Mouse (Mus musculus) lung, adult 18-20 months (tissue): Measurements from ENCODE around the gene Hspb2.

Experiments
- DNase-seq, 2 experiments: peaks; one replicate each; pipeline ENCODE4 v3.0.0; 2022; ENCODE audit warnings: mixed read lengths in 2 of 2

The Hspb2 gene

DNA sequence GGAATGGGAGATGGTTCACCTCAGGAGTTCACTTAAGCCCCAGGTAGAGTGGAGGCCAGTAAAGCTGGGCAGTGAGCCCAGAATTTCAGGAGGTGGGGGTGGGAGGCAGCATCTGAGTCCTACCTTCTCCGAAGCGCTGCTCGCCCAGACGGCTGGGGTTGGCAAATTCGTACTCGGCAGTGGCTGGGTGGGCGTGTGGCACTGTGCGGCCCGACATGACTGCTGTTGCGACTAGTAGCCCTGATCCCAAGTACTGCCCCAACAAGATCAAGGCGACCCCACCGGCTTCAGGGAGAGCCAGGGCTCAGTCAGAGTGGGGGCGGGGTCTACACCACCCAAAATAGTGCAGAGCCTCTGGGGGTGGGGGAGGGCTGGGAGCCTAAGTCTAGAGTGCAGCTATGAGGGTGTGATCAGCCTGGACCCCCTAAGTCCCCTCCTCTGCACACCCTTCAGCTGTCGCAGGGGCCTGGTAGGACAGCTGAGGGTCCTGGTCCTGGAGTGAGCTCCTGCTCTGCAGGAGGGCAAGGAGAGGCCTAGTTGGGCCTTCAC, at the start of gene Hspb2:
TSS of gene Hspb2 (minus strand) at position 301 of the 549 bp plus-strand sequence.
- DNase-seq, result peak; percentile 22 to 52

DNA sequence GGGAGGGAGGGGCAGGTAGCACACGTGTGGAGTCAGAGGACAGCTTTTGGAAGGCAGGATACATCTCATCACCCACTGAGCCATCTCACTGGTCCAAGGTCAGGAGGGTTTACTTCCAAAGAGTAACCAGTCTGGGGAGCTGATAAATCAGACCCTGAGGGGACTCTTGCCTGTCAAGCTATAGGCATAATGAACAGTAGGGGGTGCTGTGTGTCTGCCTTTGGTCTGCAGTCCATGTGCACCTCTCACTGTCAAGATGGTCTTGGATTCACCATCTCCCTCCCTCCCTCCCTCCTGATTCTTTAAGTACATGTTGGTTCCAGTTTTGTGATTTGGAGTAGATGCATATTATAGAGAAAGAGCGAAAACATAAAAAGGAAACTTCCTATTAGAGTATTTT, 48.8 kb upstream of the Hspb2 start:
- peak; percentile 26 to 57 for DNase-seq

DNA sequence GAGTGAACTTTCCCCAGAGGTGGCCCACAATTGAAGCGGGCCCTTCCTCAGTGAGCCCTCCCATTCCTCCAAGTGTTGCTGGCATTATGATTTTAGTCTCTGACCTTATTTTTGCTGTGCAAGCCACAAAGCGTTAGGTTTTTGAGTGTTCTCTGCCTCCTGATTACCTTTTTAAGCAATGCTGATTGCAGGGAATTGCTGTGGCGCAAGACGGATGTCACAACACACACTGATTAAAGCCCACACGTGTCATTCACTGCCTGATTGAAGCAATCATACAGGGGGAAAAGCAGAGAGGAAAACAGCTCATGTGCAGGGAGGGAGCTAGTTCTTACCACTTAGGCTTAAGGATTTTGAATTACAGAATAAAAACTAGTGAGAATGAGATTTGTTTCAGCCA, 46.2 kb upstream of the Hspb2 start:
- DNase-seq, result peak; percentile 70 to 71

DNA sequence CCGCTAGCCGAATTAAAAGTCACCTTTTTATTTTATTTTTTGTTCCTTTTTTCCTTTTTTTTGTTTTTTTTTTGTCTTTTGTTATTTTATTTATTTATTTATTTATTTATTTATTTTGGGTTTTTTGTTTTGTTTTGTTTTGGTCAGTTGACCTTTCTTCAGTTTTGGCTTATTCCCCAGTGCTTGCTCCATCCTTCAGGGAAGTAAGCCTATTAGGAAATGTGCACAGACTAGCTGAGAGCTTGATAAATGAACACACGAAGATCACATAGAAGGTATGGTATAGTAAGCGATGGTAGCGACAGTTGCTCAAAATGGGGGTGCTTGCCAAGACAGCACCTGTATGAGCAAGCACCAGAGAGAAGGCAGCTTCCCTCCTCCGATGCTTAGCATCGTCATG, 45.5 kb upstream of the Hspb2 start:
- DNase-seq, result no peak

DNA sequence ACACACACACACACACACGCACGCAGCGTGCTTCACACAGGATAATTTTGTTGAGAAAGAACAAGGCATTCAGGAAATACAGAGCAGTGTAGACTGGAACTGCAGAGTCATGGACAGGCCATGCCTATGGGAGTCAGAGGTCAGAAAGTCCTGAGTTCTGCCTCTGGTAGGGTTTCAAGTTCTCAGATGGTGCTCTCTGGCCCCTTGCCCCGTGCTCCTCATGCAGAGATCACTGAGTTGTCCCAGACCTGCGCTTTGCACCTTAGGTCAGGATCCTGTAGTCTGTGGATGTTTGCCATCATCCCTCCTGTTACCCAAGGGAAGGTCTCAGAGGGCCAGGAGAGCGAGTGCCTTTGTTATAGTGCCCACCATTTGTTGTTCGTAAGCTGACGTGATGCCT, 44.6 kb upstream of the Hspb2 start:
- no peak for DNase-seq

DNA sequence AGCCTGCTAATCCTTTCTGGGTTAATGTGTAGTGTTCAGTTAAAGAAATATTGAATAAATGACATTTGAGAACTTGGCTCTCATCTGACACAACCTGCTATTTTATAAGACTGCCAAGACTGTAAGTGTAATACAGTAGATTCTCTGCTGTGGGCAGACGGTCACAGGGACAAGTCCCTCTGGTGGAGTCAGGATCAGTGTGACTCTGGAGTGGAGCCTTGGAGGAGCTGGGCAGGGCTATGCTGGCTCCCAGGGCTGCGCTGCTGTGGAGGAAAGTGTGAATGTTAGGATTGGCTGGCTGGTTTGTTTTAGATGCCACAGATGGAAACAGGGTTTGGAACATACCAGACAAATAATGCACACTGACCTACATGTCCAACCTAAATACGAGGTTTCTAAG, 43.1 kb upstream of the Hspb2 start:
- DNase-seq, result no peak

DNA sequence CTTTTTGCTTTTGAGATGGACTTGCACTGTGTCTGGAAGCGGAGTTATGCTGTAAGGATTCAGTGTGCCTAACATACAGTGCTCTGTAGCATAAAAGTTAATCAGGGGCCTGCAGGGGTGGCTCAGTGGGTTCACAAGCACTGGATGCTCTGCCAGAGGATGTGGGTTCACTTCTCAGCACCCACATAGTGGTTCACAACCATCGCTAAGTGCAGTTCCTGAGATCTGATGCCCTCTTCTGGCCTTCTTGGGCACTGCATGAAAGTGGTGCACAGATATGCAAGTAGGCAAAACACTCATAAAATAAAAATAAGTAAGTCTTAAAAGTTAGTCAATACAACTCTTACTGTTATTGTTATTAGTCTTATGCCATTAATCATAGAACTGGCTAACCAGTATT, 30.0 kb upstream of the Hspb2 start:
- DNase-seq, result no peak

DNA sequence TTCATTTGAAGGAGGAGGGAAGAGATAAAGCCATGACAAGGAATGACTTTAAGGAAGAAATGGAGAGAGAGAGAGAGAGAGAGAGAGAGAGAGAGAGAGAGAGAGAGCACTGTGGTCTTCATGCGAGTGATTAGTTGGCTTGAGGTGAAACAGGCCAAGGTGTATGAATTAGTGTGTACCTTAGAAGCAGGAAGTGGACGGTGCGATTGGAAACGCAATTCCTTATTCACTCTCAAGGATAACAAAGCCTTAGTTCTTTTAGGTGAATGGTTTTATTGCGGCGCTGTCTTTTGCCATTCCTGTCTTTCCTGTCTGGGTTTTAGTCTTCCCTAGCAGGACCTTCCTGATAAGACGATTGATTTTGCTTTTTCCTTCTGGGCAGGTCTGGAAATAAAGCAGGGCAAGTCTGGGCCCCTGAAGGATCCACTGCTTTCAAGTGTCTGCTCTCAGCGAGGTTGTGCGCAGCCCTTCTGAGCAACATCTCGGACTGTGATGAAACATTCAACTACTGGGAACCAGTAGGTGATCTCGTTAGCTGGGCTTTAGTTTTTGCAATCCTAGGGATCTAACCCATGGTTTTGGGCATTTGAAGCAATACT, 24.1 kb upstream of the Hspb2 start:
- DNase-seq, result no peak

DNA sequence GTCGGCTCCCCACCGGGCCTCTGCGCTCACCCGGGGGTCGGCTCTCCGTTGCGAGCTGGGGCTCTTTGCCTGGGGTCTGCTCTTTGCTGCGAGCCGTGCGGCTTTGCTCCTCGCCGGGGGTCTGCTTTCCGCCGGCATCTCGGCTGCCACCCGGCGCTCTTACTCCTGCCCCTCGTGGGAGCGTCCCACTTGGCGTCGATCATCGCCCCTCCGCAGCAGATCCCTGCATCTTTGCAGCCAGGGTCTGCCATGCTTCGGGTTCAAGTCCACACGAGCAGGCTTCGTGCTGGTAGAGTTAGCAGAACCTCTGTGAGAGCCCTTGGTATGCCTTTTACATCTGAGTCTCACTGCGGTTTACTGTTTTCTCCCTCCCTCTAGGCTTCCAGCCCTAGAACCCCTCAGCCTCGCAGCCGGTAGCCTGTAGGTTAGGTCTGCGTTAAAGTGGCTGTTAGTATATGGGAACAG, 23.5 kb upstream of the Hspb2 start:
- DNase-seq, result no peak

DNA sequence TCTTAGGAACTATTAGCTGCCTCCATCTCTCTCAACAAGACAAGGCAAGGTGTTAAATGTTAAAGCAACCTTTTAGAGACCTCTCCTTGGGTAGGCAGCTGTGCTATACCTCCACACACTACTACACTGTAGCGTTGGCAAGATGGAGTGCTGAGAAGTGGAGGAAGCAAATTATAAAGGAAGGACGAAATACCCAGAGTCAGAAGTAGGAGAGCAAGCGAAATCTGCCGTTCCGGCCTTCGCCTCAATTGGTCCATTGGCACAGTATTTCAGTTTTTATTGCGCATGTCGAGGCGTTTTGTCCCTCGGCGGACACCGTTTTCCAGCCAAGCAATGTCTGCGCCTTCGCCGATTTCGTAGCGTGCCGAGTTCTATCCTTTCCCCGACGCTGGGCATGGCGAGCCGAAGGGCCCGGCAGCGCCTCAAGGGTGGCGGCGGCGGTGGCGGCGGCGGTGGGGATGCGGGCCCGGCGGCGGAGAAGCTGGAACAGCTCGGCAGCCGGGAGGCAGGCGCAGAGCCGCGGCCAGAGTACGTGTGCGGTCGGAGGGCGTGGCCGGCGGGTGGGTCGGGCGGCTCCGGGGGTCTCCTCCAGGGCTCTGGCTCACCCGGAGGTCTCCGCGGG, 22.9 kb upstream of the Hspb2 start, which contains the start of the genes Alg9 and 1110032A03Rik:
TSS of gene Alg9 (plus strand) at position 29 of the 622 bp plus-strand sequence.
TSS of gene 1110032A03Rik (minus strand) at position 530 of the 622 bp plus-strand sequence.
- peak; percentile 87 to 88 for DNase-seq

DNA sequence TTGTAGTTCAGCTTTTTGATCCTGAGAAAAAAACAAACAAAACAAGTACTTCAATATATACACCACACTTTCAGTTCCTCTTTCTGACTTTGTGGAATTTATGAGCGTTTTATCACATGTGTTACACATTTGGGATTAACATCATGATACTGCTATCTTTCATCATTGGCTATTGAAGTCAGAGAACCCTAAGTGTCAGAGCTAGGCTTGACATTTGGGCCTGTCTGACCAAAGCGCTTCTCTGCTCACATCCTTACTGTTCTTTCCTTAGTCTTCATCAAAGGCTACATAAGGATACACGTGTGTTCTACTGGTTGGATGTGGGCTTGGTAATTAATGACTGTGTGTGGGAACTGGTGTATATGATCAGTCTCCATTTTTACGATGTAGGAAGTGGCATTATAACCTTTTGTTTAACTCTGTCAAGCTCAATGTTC, 21.9 kb upstream of the Hspb2 start:
- DNase-seq, result no peak

DNA sequence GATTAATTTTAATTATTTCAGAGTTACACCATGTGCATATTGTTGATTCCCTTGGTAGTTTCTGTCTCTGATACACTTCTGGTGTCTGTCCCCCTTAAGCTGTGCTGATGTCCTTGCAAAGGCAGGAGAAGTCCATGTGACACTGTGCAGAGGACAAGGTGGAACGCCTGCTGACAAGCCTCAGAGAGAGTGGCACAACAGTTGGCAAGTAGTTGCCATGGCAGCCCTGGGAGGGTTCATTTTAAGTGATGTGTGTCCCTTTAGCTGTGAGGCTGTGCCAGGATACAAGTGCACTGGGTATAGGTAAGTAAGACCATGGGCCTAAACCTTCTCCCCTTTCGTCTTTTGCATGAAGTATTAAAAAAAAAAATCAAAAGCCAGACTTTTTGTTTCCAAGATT, 17.9 kb upstream of the Hspb2 start:
- DNase-seq, result no peak

DNA sequence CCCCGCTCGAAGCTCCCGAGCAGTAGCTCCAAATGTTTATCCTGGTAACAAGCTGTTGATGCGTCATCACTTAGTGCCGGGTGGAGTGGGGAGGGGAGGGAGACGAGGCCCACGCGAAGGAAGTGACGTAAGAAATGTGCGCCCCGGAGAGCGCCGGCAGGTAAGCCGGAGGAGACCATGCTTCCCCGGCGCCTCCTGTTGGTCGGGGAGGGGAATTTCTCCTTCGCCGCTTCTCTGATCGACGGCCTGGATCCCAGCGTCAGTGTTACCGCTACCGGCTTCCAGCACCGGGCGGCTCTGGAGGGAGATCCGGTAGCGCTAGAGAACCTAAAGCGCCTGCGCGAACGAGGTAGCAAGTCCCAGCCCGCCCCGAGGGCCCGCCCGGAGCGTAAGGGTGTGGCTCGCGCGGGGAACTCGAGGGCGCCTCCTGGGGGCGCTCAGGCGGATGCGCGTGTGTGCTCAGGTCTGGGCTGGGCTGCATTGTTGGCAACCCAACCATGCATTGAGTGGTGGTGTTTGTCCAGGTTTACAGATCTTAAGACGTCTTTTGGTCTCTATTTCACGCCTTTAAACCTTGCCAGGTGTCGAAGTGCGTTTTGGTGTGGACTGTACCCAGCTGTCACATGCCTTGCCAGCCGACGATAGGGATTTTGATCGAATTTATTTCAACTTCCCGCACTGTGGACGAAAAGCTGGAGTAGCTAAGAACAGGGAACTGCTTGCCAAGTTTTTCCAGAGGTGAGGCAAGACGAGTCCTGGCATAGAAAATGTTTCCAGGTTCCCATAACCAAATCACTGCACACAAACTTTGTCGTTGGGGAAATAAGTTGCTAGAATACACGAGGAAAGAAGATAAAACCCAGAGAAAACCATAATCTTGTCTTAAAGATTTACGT, 16.2 kb upstream of the Hspb2 start, which contains the start of gene Fdxacb1:
TSS of gene Fdxacb1 (plus strand) at position 130 of the 896 bp plus-strand sequence.
- peak; percentile 99 for DNase-seq

DNA sequence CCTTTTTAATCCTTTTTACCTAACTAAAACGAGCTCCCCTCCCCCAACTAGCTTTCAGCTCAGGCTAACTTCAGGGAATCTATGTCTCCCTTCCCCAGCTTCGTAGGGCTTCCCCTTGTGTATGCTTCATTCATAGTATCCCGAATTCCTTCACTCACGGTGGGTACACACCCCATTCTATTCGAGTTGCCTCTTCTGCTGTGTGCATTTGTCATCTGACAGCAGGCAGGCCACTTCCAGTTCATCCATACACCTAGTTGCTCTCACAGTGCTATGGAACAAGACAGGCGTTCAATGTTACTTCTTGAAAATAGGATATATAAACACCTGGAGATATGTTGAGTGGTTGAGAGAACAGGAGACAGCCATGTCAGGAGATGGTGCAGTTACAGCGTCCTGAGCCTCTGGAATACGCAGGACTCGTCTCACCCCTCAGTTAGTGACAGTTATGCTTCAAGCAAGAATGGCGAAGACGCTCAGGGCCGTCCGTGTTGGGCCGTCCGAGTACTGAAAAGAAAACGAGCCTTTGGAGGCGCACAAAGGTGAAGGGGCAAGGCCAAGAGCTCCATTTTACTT, 15.5 kb upstream of the Hspb2 start:
- peak in 1 of 2 experiments; percentile 24 for DNase-seq

DNA sequence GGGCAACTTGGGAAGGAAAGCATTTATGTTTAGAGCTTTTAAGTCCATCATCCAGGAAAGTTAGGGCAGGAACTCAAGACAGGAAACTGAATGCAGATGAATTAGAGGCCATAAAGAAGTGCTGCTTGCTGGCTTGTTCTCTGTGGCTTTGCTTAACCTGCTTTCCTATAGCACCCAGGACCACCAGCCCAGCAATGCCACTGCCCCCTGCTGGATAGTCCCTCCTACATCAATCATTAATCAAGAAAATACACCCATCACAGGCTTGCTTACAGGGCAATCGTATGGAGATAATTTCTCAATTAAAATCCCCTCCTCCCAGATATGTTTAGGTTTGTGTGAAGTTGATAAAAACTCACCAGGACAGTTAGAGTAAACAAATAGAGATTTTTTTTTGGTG, 11.2 kb upstream of the Hspb2 start:
- DNase-seq, result peak in 1 of 2 experiments; percentile 35

DNA sequence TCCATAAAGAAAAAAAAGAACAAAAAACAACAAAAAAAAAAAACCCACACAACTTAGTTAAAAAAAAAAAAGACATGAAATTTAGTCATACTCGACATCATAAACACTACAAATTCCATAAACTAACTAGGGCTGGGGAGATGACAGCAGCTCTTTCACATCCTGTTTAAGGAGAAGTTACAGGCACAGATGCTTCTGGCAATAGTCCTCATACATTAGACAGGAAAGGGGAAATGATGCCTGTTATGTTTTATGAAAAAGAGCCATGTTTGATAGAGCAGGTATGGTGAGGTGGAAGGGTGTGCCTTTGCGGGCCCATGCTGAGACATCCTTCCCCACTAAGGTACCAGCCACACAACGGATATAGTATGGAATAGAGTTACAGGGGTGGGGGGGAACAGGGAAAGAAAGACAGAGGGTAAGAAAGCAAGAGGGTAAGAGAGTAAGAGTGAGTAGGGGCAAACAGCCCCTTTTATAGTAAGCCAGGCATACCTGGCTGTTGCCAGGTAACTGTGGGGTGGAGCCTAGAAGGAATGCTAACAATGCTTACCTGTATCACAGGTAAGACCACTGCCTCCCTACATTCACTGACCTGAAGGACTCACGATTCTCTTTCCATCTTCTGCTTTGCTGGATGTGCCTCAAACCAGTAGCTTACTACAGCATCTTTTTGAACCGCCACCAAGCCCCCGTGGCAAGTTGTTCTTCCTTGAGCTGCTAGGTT, 9.5 kb upstream of the Hspb2 start:
- DNase-seq, result no peak

DNA sequence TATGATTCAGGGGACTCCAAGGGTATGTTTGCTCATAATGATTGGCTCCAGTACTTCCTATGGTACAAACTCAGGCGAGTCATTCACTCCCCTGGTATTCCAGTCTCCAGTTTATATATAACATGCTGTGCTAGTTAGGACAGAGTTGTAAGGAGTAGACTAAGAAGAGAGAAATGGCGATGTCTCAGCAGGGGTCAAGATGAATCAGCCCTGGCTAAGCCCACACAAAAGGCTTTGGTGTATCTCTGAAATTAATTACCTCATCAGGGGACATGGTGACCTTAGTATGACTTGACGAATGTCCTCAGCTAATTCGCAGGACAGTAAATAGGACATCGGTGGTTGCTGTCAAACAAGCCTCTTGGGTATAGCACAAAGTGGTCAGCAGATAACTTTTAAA, 4.6 kb upstream of the Hspb2 start:
- no peak for DNase-seq

DNA sequence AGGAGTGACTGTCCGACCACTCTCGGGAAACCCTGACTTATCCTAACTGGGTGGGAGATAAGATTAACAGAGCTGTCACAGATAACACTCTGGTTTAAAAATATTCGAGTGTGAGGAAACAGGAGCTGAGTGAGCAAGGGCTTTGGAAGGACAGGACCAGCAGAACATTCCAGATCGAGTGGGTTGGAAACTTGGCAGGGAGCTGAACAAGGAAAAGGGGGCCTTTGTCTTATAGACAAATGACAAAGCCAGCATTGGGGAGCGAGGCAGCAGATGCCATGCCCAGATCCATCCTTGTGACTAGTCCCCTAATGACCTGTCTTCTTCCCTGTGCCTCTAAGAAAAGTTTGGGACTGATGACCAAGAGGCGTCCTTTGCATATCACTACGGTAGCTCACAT, 1.8 kb upstream of the Hspb2 start:
- DNase-seq, result no peak

DNA sequence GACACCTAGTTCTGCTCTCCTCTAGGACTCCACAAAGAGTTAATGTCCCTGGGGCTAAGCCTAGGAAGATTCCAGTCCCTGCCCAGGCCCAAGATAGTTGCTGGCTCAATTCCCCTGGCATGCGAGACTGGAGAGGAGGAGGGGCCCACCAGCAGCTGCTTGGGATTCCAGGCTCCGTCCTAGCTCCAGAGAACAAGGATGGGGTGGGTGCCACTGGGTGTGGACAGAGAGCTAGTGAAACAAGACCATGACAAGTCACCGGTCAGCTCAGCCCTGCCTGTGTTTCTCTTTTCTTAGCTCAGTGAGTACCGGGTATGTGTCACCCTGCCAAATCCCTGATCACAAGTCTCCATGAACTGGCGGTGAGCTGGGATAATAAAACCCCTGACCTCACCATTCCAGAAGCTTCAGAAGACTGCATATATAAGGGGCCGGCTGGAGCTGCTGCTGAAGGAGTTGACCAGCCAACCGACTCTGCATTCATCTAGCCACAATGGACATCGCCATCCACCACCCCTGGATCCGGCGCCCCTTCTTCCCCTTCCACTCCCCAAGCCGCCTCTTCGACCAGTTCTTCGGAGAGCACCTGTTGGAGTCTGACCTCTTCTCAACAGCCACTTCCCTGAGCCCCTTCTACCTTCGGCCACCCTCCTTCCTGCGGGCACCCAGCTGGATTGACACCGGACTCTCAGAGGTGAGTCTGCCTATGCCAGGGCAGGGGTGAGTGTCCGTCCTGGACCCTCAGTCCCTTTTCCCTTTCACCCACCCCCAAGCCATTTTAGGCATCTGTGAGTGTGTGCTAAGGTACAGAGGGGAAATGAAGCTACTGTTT, 846 bp upstream of the Hspb2 start:
- peak; percentile 92 to 93 for DNase-seq

DNA sequence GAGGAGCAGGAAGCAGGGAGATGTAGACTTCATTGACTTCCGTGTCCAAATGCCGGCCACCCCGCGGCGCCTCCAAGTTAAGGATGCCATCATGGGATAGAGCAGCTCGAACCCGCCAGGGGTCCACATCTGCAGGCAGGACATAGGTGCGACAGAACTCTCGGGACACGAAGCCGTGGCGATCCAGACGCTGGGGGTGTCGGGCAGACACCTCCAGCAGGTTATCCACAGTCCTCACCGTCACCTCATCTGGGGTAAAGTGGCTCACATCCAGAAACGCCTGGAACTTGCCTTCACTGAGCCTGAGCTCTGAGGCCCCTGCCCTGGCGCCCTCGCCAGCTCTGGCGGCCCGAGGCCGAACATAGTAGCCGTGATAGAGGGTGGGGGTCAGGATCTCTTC, 831 bp downstream of the Hspb2 start, which contains the start of gene Cryab:
TSS of gene Cryab (plus strand) at position 3 of the 400 bp plus-strand sequence.
- no peak for DNase-seq

DNA sequence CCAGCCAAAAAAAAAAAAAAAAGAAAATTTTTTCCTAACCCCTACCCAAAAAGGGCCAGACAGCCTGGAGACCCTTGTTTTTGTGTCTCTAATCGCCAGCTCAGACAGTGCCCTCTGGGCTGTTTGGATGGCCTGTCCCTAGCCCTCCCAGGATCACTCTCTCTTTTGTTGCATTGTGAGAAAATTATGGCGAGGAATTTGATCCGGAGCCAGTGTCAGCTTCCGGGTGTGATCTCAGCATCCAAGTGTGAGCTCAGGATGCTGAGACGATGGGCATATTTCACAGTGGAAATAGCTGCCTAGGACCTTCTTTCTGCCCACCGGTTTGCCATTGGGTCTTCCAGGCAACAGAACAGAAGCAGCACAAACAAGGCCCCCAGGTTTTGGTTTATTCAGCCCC, 1.4 kb downstream of the Hspb2 start:
- no peak for DNase-seq
